Mouse (Mus musculus) heart, embryonic 14.5 days (tissue): ENCODE measurements around the gene Nes. TPM values are rescaled to one million over a fixed set of nuclear protein-coding genes. Genes with fewer than 3 reads are reported as not detected.

Experiments
- ATAC-seq: fragments of 200-750 bp; cut with Nextera tagmentation; 2 replicates; pipeline ENCODE4 v1.8.0; 2017; ENCODE audit warnings: low read depth, moderate TSS enrichment; ENCODE audit not compliant: insufficient number of reproducible peaks, insufficient read depth, low FRiP score
- H3K27ac ChIP-seq, 2 experiments: fragments of 200-500 bp in 1 of 2; fragments of 300-500 bp in 1 of 2; sonication (generic) in 1 of 2; replicated peaks in 1 of 2; 2 replicates each; pipeline ENCODE4 v1.5.1; 2012 to 2014; ENCODE audit warnings: low read depth in 2 of 2, low read length in 2 of 2, control low read depth in 1 of 2, mild to moderate bottlenecking in 1 of 2, mixed read lengths in 1 of 2; ENCODE audit not compliant: control insufficient read depth in 1 of 2, insufficient read depth in 1 of 2
- H3K27me3 ChIP-seq: fragments of 300-500 bp; sonication (generic); 2 replicates; pipeline ENCODE4 v1.6.1; 2014; ENCODE audit warnings: mild to moderate bottlenecking, low read length, control low read depth; ENCODE audit not compliant: control insufficient read depth, insufficient read depth
- H3K36me3 ChIP-seq: fragments of 300-500 bp; sonication (generic); 2 replicates; pipeline ENCODE4 v1.6.1; 2014; ENCODE audit warnings: mild to moderate bottlenecking, control low read depth, low read length, mixed read lengths; ENCODE audit not compliant: control insufficient read depth, insufficient read depth
- H3K4me1 ChIP-seq, 2 experiments: fragments of 200-500 bp in 1 of 2; fragments of 300-500 bp in 1 of 2; sonication (generic) in 1 of 2; 2 replicates each; pipeline ENCODE4 v1.6.1; 2012 to 2014; ENCODE audit warnings: low read length in 2 of 2, control low read depth in 1 of 2, mixed read lengths in 1 of 2; ENCODE audit not compliant: control insufficient read depth in 2 of 2, insufficient read depth in 2 of 2
- H3K4me2 ChIP-seq: fragments of 300-500 bp; sonication (generic); 2 replicates; pipeline ENCODE4 v1.6.1; 2014; ENCODE audit warnings: mild to moderate bottlenecking, low read length
- H3K4me3 ChIP-seq, 2 experiments: fragments of 200-500 bp in 1 of 2; fragments of 300-500 bp in 1 of 2; sonication (generic) in 1 of 2; 2 replicates each; pipeline ENCODE4 v1.5.1; 2012 to 2014; ENCODE audit warnings: low read length in 2 of 2, mild to moderate bottlenecking in 2 of 2, control low read depth in 1 of 2, low read depth in 1 of 2, moderate library complexity in 1 of 2; ENCODE audit not compliant: control insufficient read depth in 1 of 2, insufficient read depth in 1 of 2
- H3K9ac ChIP-seq: fragments of 300-500 bp; sonication (generic); 2 replicates; pipeline ENCODE4 v1.6.1; 2014; ENCODE audit warnings: mild to moderate bottlenecking, low read length
- H3K9me3 ChIP-seq: fragments of 300-500 bp; sonication (generic); 2 replicates; pipeline ENCODE4 v1.6.1; 2016; ENCODE audit warnings: low read length, control low read depth; ENCODE audit not compliant: control insufficient read depth
- WGBS: fragments of 180-500 bp; shearing (Covaris S2); extraction: QIAGEN DNeasy Blood & Tissue Kit; methylation state at CpG from one replicate; pipeline ENCODE4 v1.1.7; 2014; 5-methylcytosine and 5-hydroxymethylcytosine counted together
- polyA plus RNA-seq: library from polyadenylated mRNA; unstranded; fragments of >200 nt; fragmentation: Nextera tagmentation; extraction: Ambion mirVana; gene quantifications from 2 replicates; pipeline ENCODE4 v1.2.1, GENCODE M21; 2014

Gene Nes
- polyA plus RNA-seq, 1 experiment from 2014 or later, result 10.7 TPM

- H3K27ac ChIP-seq, result no peak within 1 kb of the TSS
- 48% methylated on average over 5 of the region's 5 CpGs for WGBS
- no peak within 1 kb of the TSS for H3K4me3 ChIP-seq
- H3K36me3 ChIP-seq, result no peaks in the 10 kb centered on the region
- H3K4me2 ChIP-seq, result no peak within 1 kb of the TSS
- H3K9me3 ChIP-seq, result peaks cover 7% of the 10 kb centered on the region
- no peak within 1 kb of the TSS for H3K9ac ChIP-seq
- no peak for ATAC-seq
- peaks cover 7 to 8% of the 10 kb centered on the region in 2 experiments; a peak in 3 of 4 replicates for H3K4me1 ChIP-seq
- peaks cover 60% of the 10 kb centered on the region for H3K27me3 ChIP-seq
Observed at GRCm38 (mm10) chr3:88027434-88028186, 56.7 kb downstream of the Nes start, which contains the start of gene Hapln2. Hapln2 (minus strand) TSS chr3:88027583.

Other genes with a start within 250 kb of the Nes start
- gene Lrrc71, start 222.5 kb upstream of the Nes start, polyA plus RNA-seq, result 0.12 and 0.32 TPM in 2 replicates
- gene Ntrk1, start 175.9 kb upstream of the Nes start, polyA plus RNA-seq, result 0.15 and 0.18 TPM in 2 replicates
- gene Insrr, start 174.1 kb upstream of the Nes start, polyA plus RNA-seq, result 0.08 TPM in 1 of 2 replicates, not detected in the other
- 16.2 and 17.0 TPM in 2 replicates for gene Pear1, start 146.8 kb upstream of the Nes start, polyA plus RNA-seq
- gene Sh2d2a, start 124.3 kb upstream of the Nes start, polyA plus RNA-seq, result 0.15 TPM in 1 of 2 replicates, not detected in the other
- 10.1 and 11.7 TPM in 2 replicates for gene Prcc, start 85.5 kb upstream of the Nes start, polyA plus RNA-seq
- gene Hdgf, start 64.8 kb upstream of the Nes start, polyA plus RNA-seq, result 148 and 154 TPM in 2 replicates
- 64.1 and 67.9 TPM in 2 replicates for gene Mrpl24, start 51.6 kb upstream of the Nes start, polyA plus RNA-seq
- 18.5 and 19.3 TPM in 2 replicates for gene Isg20l2, start 40.8 kb upstream of the Nes start, polyA plus RNA-seq
- 10.9 and 14.4 TPM in 2 replicates for gene Rrnad1, start 40.4 kb upstream of the Nes start, polyA plus RNA-seq
- 1.6 and 2.4 TPM in 2 replicates for gene Crabp2, start 22.4 kb upstream of the Nes start, polyA plus RNA-seq
- gene Bcan, start 29.2 kb downstream of the Nes start, polyA plus RNA-seq, result 0.31 TPM in 1 of 2 replicates, not detected in the other
- 0.58 TPM in 1 of 2 replicates, not detected in the other for gene Hapln2, start 56.5 kb downstream of the Nes start, polyA plus RNA-seq
- 14.7 and 16.7 TPM in 2 replicates for gene Gpatch4, start 72.0 kb downstream of the Nes start, polyA plus RNA-seq
- 161 and 168 TPM in 2 replicates for gene Naxe, start 87.4 kb downstream of the Nes start, polyA plus RNA-seq
- gene Ttc24, start 107.2 kb downstream of the Nes start, polyA plus RNA-seq, result not detected in 2 replicates
- gene Iqgap3, start 110.9 kb downstream of the Nes start, polyA plus RNA-seq, result 22.8 and 26.4 TPM in 2 replicates
- 52.1 and 52.7 TPM in 2 replicates for gene Mef2d, start 171.3 kb downstream of the Nes start, polyA plus RNA-seq